Mouse (Mus musculus) heart, adult 11 months (tissue): ENCODE results near the gene Ankrd27.

ENCODE experiments used
- DNase-seq: peaks from one replicate; pipeline ENCODE4 v3.0.0; 2022

Ankrd27 gene

DNA sequence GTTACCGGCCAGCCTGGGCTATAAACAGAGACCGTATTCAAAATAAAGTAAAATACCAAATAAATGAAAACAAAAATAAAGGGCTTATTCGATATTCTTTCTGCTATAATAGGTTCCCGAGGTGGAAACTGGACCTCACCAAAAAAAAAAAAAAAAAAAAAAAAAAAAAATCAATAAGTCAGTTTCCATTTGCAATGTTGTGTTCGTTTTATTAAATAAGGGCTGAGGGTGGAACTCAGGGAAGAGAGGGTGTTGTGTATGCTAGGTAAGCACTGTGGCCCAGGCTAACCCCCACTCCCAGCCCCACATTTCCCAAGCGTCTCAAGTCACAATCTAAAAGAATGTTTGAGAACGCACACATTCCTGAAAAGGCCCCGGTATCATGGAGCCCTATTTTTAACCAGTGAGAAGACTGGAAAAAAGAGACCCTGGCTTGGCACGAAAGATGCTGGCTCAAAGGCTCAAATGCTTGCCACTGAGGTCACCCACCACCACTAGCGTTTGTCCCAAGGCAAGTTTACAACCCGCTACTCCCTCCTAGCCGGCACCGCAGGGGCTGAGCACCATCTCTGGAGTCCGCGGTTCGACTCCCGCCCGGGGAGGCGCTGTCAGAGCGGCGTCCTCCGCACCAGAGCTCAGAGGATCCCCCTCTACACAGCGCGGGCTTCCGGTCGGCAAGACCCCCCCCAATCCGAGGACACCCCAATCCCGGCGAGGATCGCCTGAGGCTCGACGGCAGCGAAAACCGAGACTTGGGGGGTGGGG is 60.5 kb downstream of the Ankrd27 start:
- DNase-seq, result no peak

GRCm38 (mm10) chr7:35647101-35647698 is 61.2 kb downstream of the Ankrd27 start, which contains the start of gene Pdcd5:
Gene Pdcd5, minus strand, starts transcription at chr7:35647521.
- peak; percentile 99 for DNase-seq

GRCm38 (mm10) chr7:35648239-35649069 is 62.4 kb downstream of the Ankrd27 start:
- no peak for DNase-seq

DNA sequence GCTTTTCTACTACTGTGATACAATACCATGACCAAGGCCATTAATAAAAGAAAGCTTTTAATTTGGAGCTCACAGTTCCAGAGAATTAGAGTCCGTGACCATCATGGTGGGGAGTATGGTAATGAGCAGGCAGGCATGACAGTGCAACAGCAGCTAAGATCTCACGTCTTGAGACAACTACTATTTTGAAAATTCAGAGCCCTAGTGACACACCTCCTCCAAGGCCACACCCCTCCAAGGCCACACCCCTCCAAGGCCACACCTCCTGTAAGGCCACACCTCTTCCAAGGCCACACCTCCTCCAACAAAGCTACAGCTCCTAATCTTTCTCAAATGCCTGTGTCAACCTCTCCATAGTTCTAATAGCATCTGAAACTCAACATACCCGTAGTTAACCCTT is 63.0 kb downstream of the Ankrd27 start:
- peak; percentile 91 for DNase-seq

- DNase-seq, result no peak
These were observed 64.8 kb downstream of the Ankrd27 start for GRCm38 (mm10) chr7:35650716-35651410.

- no peak for DNase-seq
These were observed 65.7 kb downstream of the Ankrd27 start for GRCm38 (mm10) chr7:35651583-35652270.

DNA sequence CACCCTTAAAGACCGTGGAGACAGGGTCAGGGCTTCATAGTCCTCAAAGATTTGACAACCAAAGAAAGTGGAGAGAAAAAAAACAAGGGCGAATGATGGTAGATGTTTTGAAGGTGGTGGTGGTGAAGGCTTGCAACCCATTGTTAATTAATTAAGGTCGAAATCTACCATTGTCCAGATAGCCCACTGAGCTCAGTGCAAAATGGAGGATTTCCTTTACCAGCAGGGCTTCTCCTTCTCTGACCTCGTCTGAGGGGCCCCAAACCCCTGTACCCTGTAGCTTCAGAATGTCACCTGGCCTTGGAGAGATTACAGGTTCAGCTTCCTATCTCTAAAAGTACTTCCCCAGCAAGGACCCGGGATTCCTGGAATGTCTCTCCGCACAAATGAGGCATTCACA is 71.8 kb downstream of the Ankrd27 start:
- no peak for DNase-seq

- no peak for DNase-seq
These were observed 73.1 kb downstream of the Ankrd27 start for GRCm38 (mm10) chr7:35659173-35659572.

- DNase-seq, result no peak
These were observed 77.8 kb downstream of the Ankrd27 start for GRCm38 (mm10) chr7:35663790-35664376.

DNA sequence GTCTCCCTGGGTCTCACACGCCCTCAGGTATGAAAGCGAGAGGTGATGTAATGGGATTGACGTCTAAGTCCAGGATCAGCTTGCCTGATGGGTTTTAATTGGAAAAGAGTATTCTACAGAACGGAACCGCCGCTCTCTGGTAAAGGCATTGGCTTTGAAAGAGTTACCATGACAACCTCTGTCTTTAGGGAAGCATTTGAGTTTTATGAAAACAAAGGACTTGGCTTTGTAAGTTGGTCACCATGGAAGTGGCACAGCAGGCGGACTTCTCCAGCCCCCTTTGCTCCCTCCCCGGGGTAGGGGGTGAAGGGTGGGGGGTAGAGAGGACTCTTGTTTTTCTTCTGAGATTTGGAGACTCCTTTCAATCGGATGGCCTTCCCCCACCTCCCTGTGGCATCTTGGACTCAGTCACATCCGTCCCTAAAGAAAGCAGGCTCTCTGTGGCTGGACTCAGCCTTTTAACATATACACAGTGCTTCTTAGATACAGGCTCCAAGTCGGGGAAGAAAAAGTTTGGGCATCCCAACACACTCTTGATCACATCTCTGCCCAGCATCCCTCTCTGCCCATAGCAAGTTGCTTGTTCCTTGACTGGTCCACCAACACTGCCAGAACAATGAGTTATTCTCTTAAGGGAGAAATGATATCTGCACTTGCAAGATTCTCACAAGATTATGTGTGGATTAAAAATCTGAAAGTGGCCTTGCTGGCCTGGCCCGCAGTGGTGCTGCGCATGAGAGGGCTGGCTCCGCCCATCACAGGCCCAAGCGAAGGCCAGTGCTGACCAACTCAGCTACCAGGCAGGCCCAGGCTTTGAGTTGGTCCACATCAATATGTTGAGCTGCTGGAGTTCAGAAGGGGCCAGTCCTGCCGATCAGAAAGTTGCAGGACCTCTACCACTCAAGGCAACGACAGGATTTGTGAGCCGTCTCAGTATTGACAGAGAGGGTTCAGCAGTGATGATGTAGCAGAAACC is 82.3 kb downstream of the Ankrd27 start:
- DNase-seq, result no peak

GRCm38 (mm10) chr7:35678976-35679375 is 92.9 kb downstream of the Ankrd27 start:
- DNase-seq, result no peak

DNA sequence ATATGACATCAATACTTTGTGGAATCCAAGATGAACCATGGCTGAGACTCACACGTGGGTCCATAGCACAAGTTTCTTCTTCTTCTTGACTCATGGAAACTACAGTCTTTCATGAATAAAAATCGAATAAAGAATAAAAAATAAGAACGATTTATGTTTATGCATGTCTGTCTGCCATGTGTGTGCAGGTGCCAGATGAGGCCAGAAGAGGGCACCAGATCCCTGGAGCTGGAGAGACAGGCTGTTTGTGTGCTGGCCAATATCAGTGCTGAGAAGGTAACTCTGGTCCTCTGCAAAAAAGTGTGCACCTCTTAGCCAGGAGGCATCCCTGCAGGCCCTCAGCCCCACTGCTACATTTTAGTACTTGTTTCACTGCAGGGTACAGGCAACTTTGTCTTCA is 95.5 kb downstream of the Ankrd27 start:
- DNase-seq, result no peak

GRCm38 (mm10) chr7:35683409-35684122 is 97.5 kb downstream of the Ankrd27 start:
- DNase-seq, result no peak

- no peak for DNase-seq
These were observed 100.2 kb downstream of the Ankrd27 start for GRCm38 (mm10) chr7:35686216-35686615.

DNA sequence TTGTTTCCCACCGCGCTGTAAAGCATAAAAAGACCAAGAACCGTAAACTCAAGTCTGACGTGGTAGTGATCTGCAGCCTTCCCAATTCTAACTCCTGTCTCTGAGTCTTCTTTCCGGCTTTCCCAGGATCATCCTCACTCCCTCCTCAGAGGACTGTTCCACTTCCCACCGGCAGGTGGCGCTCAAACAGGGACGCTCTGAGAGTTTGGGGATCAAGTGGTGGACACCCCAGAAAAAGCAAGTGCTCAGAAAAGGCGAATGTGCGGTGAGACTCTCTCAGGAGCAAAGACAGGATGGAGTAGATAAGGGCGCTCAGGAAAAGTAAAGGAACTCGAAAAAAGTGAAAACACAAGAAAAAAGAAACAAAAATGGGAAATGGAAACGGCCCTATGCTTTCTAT is 100.7 kb downstream of the Ankrd27 start:
- DNase-seq, result peak; percentile 93

DNA sequence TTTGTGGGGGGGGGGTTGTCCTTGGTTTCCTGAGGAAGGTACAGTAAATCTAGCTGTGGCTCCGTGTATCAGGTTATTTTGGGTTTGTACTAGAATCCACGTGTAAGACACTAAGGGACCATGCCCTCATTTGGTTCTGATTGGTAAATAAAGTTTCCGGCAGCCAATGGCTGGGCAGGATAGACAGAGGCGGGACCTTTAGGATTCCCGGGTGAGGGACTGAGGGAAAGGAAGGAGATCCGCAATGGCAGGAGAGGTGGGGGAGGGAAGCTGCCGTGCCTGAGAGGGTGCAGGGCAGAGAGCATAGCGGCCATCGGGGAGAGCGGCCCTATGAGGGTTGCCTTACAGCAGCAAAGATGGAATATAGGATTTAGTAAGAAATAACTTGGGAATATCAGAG is 101.2 kb downstream of the Ankrd27 start:
- peak; percentile 98 for DNase-seq

DNA sequence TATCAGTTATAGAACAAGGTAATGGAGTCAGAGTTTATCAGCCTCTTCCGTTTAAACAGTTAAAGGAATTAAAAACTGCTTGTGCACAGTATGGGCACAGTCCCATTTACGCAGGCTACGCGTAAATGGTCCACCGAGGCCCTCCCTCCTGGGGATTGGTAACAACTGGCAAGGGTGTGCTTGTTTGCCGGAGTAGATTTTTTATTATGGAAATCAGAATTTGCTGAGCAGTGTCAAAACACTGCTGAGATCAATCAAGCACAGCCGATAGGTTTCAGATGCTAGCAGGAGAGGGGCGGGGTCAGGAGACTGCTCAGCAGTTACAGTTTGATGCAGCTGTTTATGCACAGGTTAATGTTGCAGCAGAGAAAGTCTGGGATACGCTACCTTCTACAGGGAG is 102.2 kb downstream of the Ankrd27 start:
- no peak for DNase-seq
